11 mouse cellular contexts compared by ENCODE assay signal in genomic region chr9:41391591-41392320, GRCm38 (mm10).
DNase-seq lines count a peak whose midpoint lies in the region; ATAC-seq lines count a peak whose summit lies in the region.
"Had no signal": no experiment of that assay in that cellular context is flagged by ENCODE, and none has a peak within 500 bp of the region (broad histone marks: within the 10 kb centered on the region; RNA-seq: fewer than 3 reads in every experiment).

No protein-coding gene starts in this region.

- H3K27ac ChIP-seq in neural tube, embryonic 11.5 days (ENCODE audit: low read depth, low read length): 0 out of 2 replicates have a peak overlapping the region, but pooled peaks have one; percentile 39
- no peak overlapping the region for H3K27ac ChIP-seq in intestine, embryonic 16.5 days (ENCODE audit: low read length)

- no peaks in the 10 kb centered on the region for H3K27me3 ChIP-seq in neural tube, embryonic 11.5 days (ENCODE audit: control insufficient read depth, insufficient read depth, low read length)
- no peaks in the 10 kb centered on the region for H3K27me3 ChIP-seq in intestine, embryonic 16.5 days (replicated peaks; ENCODE audit: control insufficient read depth, insufficient read depth, low read length)

- 63% methylated on average over 6 of the region's 6 CpGs for WGBS in neural tube, embryonic 11.5 days
- 49% methylated on average over 6 of the region's 6 CpGs for WGBS in intestine, embryonic 16.5 days

- no peak overlapping the region for H3K4me3 ChIP-seq in neural tube, embryonic 11.5 days (ENCODE audit: low read depth, low read length)
- H3K4me3 ChIP-seq in intestine, embryonic 16.5 days (ENCODE audit: low read length): no peak overlapping the region

- no peaks in the 10 kb centered on the region; the same call in 1 of the 2 replicates for H3K4me1 ChIP-seq in neural tube, embryonic 11.5 days (ENCODE audit: control insufficient read depth, insufficient read depth, low read length)
- H3K4me1 ChIP-seq in intestine, embryonic 16.5 days (ENCODE audit: control insufficient read depth, insufficient read depth, low read length): no peaks in the 10 kb centered on the region

- no peak overlapping the region for H3K9ac ChIP-seq in neural tube, embryonic 11.5 days (ENCODE audit: low read length)
- no peak overlapping the region for H3K9ac ChIP-seq in intestine, embryonic 16.5 days (ENCODE audit: low read depth, low read length)
- H3K9ac ChIP-seq: lung, embryonic 14.5 days had no signal

- peak; percentile 45 for DNase-seq in cerebellum, adult 9-10 months
- no peak for DNase-seq in cerebellum, postnatal 25 days
- no peak for DNase-seq in neural tube, embryonic 11.5 days (ENCODE audit: low spot score)
- DNase-seq in neural tube, embryonic 10.5 days (ENCODE audit: extremely low spot score, low spot score): no peak
- peak; percentile 54 to 87 for DNase-seq in layer of hippocampus, postnatal 14 days (ENCODE audit: low spot score in 2 of 2)
- peak; percentile 29 to 42 for DNase-seq in right cerebral cortex, postnatal 36 days (ENCODE audit: low spot score in 2 of 2)
- DNase-seq: B cell, adult 2 months; lung, embryonic 14.5 days had no signal

- H3K36me3 ChIP-seq in neural tube, embryonic 11.5 days (ENCODE audit: control insufficient read depth, insufficient read depth, low read length): peaks cover 3% of the 10 kb centered on the region; the same call in 1 of the 2 replicates
- no peaks in the 10 kb centered on the region for H3K36me3 ChIP-seq in intestine, embryonic 16.5 days (ENCODE audit: control insufficient read depth, insufficient read depth, low read length)

- no peaks in the 10 kb centered on the region for H3K9me3 ChIP-seq in neural tube, embryonic 11.5 days (ENCODE audit: control insufficient read depth, low read length)
- no peaks in the 10 kb centered on the region for H3K9me3 ChIP-seq in intestine, embryonic 16.5 days (ENCODE audit: control insufficient read depth, low read length)

- ATAC-seq in neural tube, embryonic 11.5 days (ENCODE audit: insufficient read depth, low FRiP score, low TSS enrichment): no peak
- ATAC-seq in intestine, embryonic 16.5 days: no peak
- no peak for ATAC-seq in monocyte, adult 5-6 weeks (replicated peaks; ENCODE audit: insufficient number of reproducible peaks, low FRiP score, low TSS enrichment, poor library complexity, severe bottlenecking)
- ATAC-seq: intestine, postnatal 0 days had no signal

- no peak overlapping the region for H3K4me2 ChIP-seq in neural tube, embryonic 11.5 days (ENCODE audit: low read depth)
- no peak overlapping the region for H3K4me2 ChIP-seq in intestine, embryonic 16.5 days (ENCODE audit: low read depth, low read length)
- H3K4me2 ChIP-seq: lung, embryonic 14.5 days had no signal

Comparison
In these comparisons a context has a peak if more than half of its experiments do, and no peak if none do; other contexts are left out.
1. DNase-seq: peak in cerebellum, adult 9-10 months (single experiment), layer of hippocampus, postnatal 14 days (2 of 2) and right cerebral cortex, postnatal 36 days (2 of 2); none in cerebellum, postnatal 25 days (0 of 2), neural tube, embryonic 11.5 days (single experiment) and neural tube, embryonic 10.5 days (single experiment).